Mouse (Mus musculus): ENCODE data around the gene Dclk2. TPM values are rescaled to one million over a fixed set of nuclear protein-coding genes. Genes with fewer than 3 reads are reported as not detected.

The Dclk2 gene
- polyA plus RNA-seq, 1 experiment from 2014 or later: 2.3 TPM

DNA sequence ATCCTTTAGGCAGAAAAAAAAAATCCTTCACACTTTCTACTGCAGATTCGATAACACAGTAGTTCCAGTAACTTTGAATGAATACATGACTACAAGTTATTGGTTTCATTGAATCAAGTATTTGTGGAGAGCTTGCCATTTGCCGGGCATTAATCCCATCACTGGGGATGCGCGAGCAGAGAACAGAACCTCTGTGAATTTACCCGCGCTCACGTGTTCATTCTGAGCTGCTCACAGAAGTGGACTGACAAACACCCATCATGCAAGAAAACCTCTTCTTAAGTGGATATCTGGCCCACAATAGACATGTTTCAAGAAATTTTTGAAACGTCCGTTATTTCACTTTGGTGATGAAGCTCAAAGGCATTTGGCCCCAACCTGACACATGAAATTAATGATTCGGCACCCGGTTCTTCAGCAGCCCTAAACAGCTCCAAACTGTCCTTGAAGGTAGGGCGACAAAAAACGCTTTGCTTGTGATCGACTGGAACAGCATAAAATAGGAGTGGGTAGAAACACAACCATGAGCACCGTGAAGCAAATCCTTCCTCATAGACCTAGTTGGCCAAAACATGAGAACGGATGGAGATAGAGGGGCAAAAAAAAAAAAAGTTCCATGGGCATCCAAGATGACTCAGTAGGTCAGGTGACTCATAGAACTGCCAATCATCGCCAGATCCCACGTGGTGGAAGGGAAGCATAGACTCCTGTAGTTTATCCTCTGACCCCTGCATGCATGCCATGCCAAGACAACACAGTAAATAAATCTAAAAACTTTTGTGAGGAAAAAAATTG is 726 bp upstream of the Dclk2 start:
- no peak for TF ChIP-seq CTCF (IDR thresholded peaks at IDR 0.05; ENCODE audit: low read depth)
- Histone ChIP-seq H3K27me3 (replicated peaks; ENCODE audit: control insufficient read depth, insufficient read depth, low read length) (peaks cover 14% of the 10 kb centered on the region), H3K36me3 (ENCODE audit: control insufficient read depth, insufficient read depth) (no peaks in the 10 kb centered on the region), H3K27ac (ENCODE audit: low read depth, low read length) (no peak overlapping the region), H3K4me3 (ENCODE audit: low read depth, low read length) (peak overlapping the region; percentile 73; the same call in 1 of the 2 replicates), H3K4me1 (replicated peaks; ENCODE audit: control insufficient read depth, insufficient read depth, low read length) (no peaks in the 10 kb centered on the region), H3K9ac (ENCODE audit: low read depth, low read length) (no peak overlapping the region), H3K4me2 (replicated peaks; ENCODE audit: low read depth) (peak overlapping the region; percentile 96; the same call in 1 of the 2 replicates), H3K9me3 (ENCODE audit: control insufficient read depth) (no peaks in the 10 kb centered on the region)
- ATAC-seq: no peak
- WGBS: 70% methylated on average over 18 of the region's 18 CpGs

DNA sequence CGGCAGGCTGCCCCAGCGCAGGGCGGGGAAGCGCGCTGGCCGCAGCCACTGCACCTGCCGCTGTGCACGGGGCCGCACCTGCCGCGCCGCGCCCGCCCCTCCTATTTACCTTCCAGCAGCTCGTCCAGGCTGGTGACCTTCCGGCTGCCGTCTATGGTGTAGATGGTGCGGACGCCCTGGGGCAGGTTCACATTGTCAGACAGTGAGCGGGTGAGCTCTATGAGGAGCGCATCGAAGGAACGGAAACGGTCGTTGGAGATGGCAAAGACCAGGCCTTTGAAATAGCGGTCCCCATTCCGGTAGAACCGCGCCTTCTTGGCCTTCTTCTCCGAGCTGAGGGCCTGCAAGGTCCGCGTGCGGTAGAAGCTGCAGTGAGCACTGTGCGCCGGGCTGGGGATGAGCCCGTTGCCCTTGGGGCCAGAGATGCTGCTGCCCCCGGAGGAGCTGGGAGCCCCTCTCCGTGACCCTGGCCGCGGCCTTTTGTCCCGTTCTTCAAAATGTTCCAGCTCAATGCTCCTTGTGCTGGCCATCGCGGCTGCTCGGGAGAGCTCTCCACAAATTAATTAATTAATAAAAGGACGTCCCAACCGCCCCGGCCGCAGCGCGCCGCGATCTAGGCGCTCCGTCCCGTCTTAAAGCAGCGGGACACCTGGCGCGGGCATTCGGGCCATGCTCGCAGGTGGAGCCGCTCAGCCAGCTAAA is 860 bp downstream of the Dclk2 start:
- 0 out of 2 replicates have a peak overlapping the region, but pooled peaks have one; percentile 31 for H3K27ac ChIP-seq (ENCODE audit: low read depth, low read length)
- H3K4me3 ChIP-seq (ENCODE audit: low read depth, low read length): peak overlapping the region; percentile 73
- peaks cover 14% of the 10 kb centered on the region for H3K27me3 ChIP-seq (replicated peaks; ENCODE audit: control insufficient read depth, insufficient read depth, low read length)
- ATAC-seq: peak; percentile 7; the same call in 1 of the 2 replicates
- peak overlapping the region; percentile 96 for H3K4me2 ChIP-seq (replicated peaks; ENCODE audit: low read depth)
- peak overlapping the region; percentile 50 for H3K9ac ChIP-seq (ENCODE audit: low read depth, low read length)
- no peaks in the 10 kb centered on the region for H3K4me1 ChIP-seq (replicated peaks; ENCODE audit: control insufficient read depth, insufficient read depth, low read length)
- under 1% methylated on average over 61 of the region's 61 CpGs for WGBS
- no peaks in the 10 kb centered on the region for H3K36me3 ChIP-seq (ENCODE audit: control insufficient read depth, insufficient read depth)
- H3K9me3 ChIP-seq (ENCODE audit: control insufficient read depth): no peaks in the 10 kb centered on the region
- no peak for TF ChIP-seq CTCF (IDR thresholded peaks at IDR 0.05; ENCODE audit: low read depth)

DNA sequence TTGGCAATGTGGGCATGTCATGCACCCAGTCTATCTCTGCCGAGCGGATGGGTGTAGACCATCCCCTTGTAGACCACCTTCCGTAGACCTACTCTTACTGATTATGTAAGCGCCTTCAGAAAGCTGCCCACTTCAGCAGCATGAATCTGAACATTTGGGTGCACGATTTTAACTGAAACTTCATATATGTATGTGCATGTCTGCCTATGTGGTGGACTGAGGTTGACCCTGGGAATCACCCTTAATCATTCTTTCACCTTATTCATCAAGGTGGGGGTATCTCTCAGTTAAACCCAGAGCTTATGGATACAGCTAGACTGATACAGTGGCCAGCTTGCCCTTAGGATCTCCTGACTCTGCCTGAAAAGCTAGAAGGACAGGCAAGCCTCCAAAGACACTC is 3.6 kb downstream of the Dclk2 start:
- Histone ChIP-seq H3K4me3 (ENCODE audit: low read depth, low read length) (no peak overlapping the region), H3K27ac (ENCODE audit: low read depth, low read length) (no peak overlapping the region), H3K4me1 (replicated peaks; ENCODE audit: control insufficient read depth, insufficient read depth, low read length) (no peaks in the 10 kb centered on the region), H3K4me2 (replicated peaks; ENCODE audit: low read depth) (no peak overlapping the region), H3K36me3 (ENCODE audit: control insufficient read depth, insufficient read depth) (no peaks in the 10 kb centered on the region), H3K9ac (ENCODE audit: low read depth, low read length) (no peak overlapping the region), H3K9me3 (ENCODE audit: control insufficient read depth) (no peaks in the 10 kb centered on the region), H3K27me3 (replicated peaks; ENCODE audit: control insufficient read depth, insufficient read depth, low read length) (peaks cover 14% of the 10 kb centered on the region)
- TF ChIP-seq CTCF (IDR thresholded peaks at IDR 0.05; ENCODE audit: low read depth): no peak
- ATAC-seq: no peak
- WGBS: 94% methylated on average over 5 of the region's 5 CpGs

DNA sequence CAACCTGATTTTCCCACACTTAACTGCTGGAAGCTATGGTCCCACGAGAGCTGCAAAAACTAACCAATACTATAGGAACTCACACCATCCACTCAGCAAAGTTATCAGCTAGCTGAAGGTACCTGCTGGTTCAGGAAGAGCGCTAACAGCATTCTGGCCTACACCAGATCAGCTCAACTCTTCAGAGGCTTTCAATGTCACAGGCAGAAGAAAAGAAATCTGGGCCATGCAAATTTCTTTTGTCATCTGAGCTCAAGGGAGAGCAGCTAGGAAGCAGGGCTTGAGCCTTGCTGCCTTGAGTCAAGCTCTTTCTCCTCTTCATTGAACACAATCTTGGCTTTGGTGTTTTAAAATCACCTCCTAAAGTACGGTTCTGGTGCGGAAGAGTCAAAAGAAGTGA is 4.0 kb downstream of the Dclk2 start:
- H3K9ac ChIP-seq (ENCODE audit: low read depth, low read length): no peak overlapping the region
- no peak for TF ChIP-seq CTCF (IDR thresholded peaks at IDR 0.05; ENCODE audit: low read depth)
- ATAC-seq: no peak
- H3K27ac ChIP-seq (ENCODE audit: low read depth, low read length): no peak overlapping the region
- H3K4me1 ChIP-seq (replicated peaks; ENCODE audit: control insufficient read depth, insufficient read depth, low read length): no peaks in the 10 kb centered on the region
- peaks cover 14% of the 10 kb centered on the region for H3K27me3 ChIP-seq (replicated peaks; ENCODE audit: control insufficient read depth, insufficient read depth, low read length)
- H3K4me3 ChIP-seq (ENCODE audit: low read depth, low read length): no peak overlapping the region
- 92% methylated on average over 4 of the region's 4 CpGs for WGBS
- no peaks in the 10 kb centered on the region for H3K9me3 ChIP-seq (ENCODE audit: control insufficient read depth)
- no peaks in the 10 kb centered on the region for H3K36me3 ChIP-seq (ENCODE audit: control insufficient read depth, insufficient read depth)
- no peak overlapping the region for H3K4me2 ChIP-seq (replicated peaks; ENCODE audit: low read depth)

DNA sequence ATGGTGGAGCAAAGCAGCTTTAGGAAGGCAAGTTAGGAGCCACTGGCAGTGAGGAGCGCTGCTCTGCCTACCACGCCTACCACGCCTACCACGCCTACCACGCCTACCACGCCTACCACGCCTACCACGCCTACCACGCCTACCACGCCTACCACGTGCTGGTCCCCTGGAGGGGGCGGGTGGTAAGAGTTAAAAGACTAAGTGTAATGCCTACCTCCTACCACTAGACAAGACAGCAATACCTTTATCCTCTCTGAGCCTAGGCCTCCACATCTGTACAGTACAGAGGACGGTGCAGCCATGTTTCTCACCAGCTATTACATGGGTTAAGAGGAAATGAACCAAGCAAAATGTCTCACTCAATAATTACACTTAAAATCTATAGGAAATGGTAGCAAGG is 5.4 kb downstream of the Dclk2 start:
- TF ChIP-seq CTCF (IDR thresholded peaks at IDR 0.05; ENCODE audit: low read depth): no peak
- Histone ChIP-seq H3K9me3 (ENCODE audit: control insufficient read depth) (no peaks in the 10 kb centered on the region), H3K4me1 (replicated peaks; ENCODE audit: control insufficient read depth, insufficient read depth, low read length) (no peaks in the 10 kb centered on the region), H3K27ac (ENCODE audit: low read depth, low read length) (no peak overlapping the region), H3K4me3 (ENCODE audit: low read depth, low read length) (no peak overlapping the region), H3K4me2 (replicated peaks; ENCODE audit: low read depth) (no peak overlapping the region), H3K36me3 (ENCODE audit: control insufficient read depth, insufficient read depth) (no peaks in the 10 kb centered on the region), H3K9ac (ENCODE audit: low read depth, low read length) (no peak overlapping the region), H3K27me3 (replicated peaks; ENCODE audit: control insufficient read depth, insufficient read depth, low read length) (peaks cover 11% of the 10 kb centered on the region)
- peak; percentile 36; the same call in 1 of the 2 replicates for ATAC-seq
- WGBS: 60% methylated on average over 13 of the region's 13 CpGs

DNA sequence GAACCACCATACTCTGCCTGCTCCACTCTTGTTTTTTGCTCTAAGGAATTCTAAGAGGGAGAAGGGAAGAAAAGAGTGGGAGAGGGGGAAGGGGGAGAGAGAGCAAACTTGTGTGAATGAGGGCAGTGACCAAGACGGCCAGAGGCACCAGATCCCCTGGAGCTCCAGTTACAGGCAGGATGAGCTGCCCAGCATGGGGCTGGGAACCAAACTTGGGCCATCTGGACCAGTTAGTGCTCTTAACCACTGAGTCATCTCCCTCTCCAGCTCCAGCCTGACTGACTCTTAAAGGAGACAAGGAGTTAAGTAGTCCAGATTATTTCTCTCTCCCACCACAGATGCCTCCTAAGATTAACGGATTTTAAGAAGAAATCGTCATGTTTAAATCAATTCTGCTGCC is 6.3 kb downstream of the Dclk2 start:
- H3K4me1 ChIP-seq (replicated peaks; ENCODE audit: control insufficient read depth, insufficient read depth, low read length): no peaks in the 10 kb centered on the region
- TF ChIP-seq CTCF (IDR thresholded peaks at IDR 0.05; ENCODE audit: low read depth): no peak
- ATAC-seq: no peak
- no peak overlapping the region for H3K4me3 ChIP-seq (ENCODE audit: low read depth, low read length)
- H3K9ac ChIP-seq (ENCODE audit: low read depth, low read length): no peak overlapping the region
- no peak overlapping the region for H3K27ac ChIP-seq (ENCODE audit: low read depth, low read length)
- H3K9me3 ChIP-seq (ENCODE audit: control insufficient read depth): no peaks in the 10 kb centered on the region
- no peaks in the 10 kb centered on the region for H3K36me3 ChIP-seq (ENCODE audit: control insufficient read depth, insufficient read depth)
- H3K4me2 ChIP-seq (replicated peaks; ENCODE audit: low read depth): no peak overlapping the region
- 84% methylated on average over 3 of the region's 3 CpGs for WGBS
- H3K27me3 ChIP-seq (replicated peaks; ENCODE audit: control insufficient read depth, insufficient read depth, low read length): peaks cover 2% of the 10 kb centered on the region
